Mouse (Mus musculus) cerebellum, adult 9-11 months (tissue): ENCODE data around the gene Batf3.

Source experiments
- DNase-seq: peaks from one replicate; pipeline ENCODE4 v3.0.0; 2022

The Batf3 gene

DNA sequence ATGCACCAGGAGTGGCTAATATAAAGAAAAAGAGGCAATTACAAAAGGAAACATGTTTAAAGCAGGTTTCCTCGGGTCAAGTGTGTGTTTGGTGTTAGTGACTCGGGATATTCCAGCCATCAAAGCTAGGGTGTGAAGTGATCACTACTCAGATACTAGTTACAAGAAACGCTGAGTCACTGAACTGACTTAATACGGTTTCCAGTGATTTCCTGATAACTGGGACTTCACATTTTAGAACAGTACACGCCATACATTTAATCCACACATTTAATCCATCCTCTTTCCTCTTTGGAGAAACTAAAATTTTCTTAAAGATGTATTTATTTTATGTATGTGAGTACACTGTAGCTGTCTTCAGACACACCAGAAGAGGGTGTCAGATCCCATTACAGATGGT is 9.7 kb upstream of the Batf3 start:
- no peak for DNase-seq

DNA sequence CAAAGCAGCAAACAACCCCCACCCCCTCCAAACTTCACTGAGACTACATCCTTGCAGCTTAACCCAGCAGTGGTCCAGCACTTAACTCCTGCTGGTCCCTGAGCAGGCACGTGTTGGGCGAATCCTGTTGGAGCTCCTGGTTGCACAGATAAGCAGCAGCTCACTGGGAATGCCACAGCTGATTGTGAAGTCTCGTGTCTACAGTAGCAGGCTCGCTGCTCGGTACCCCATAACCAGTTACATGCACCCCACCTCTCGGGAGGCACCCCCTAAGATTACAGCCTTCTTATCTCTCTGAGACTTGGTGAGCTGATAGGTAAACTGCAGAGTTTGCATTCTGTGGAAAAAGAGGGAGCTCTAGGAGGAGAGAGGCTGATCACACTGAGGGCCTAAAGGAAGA is 8.3 kb upstream of the Batf3 start:
- no peak for DNase-seq

GRCm38 (mm10) chr1:191092050-191092449 is 5.6 kb upstream of the Batf3 start:
- DNase-seq: no peak

GRCm38 (mm10) chr1:191093578-191093977 is 4.1 kb upstream of the Batf3 start:
- no peak for DNase-seq

DNA sequence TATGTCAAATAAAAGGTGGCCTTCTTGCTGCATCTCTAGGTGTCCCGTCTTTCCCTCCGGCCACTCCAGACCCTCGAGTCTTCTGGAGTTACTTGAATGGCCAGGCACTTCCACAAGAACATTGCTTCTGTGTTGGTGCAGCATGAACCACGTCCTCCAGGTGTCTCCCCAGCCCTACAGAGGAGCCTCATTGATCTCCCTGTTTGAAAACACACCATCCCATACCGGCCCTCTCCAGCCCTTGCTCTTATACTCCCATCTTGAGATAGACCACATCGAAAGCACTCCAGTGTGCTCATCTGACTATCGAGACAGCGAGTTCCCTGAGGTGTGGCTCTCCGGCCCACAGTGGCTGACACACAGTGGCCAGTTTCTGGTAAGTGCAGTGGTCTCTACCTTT is 2.6 kb upstream of the Batf3 start:
- no peak for DNase-seq

GRCm38 (mm10) chr1:191096871-191097681 is 571 bp upstream of the Batf3 start:
- no peak for DNase-seq

- DNase-seq: no peak
Observed at GRCm38 (mm10) chr1:191099114-191099513, 1.5 kb downstream of the Batf3 start.

- no peak for DNase-seq
Observed at GRCm38 (mm10) chr1:191099772-191100291, 2.2 kb downstream of the Batf3 start.

GRCm38 (mm10) chr1:191102730-191103370 is 5.2 kb downstream of the Batf3 start:
- no peak for DNase-seq

DNA sequence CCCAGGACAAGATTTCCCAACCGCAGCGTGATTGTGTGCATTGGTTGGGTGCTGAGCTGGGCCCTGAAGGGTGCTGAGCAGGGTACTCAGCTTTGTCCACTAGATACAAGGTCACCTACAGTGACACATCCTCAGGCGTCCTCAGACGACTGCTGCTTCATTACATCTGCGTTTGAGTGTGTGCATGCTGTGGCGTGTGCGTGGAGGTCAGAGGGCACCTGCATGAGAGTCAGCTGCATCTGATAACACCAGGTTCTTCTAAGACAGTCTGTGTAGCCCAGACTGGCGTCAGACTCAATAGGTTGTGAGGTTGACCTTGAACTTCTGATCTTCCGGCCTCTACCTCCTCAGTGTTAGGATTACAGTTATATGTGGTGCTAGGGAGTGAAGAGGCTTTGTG is 7.6 kb downstream of the Batf3 start:
- no peak for DNase-seq

GRCm38 (mm10) chr1:191107306-191107705 is 9.7 kb downstream of the Batf3 start:
- DNase-seq: no peak

DNA sequence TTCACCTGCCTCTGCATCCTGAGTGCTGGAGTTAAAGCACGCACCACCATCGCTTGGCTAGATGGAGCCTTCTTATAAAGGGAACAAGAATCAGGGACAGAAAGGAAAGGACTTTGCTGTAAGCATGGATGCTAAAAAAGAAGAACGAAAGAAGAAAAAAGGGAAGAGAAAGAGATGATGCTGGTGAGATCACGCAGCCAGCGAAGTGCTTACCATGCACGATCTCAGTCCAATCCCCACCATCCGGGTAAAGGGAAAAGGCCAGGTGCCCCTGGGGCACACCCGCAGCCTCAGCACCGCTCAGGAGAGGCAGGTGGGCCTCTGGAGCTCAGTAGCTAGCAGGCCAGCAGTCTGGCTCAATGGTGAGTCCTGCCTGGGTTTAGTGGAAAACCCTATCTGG is 12.3 kb downstream of the Batf3 start:
- DNase-seq: no peak

DNA sequence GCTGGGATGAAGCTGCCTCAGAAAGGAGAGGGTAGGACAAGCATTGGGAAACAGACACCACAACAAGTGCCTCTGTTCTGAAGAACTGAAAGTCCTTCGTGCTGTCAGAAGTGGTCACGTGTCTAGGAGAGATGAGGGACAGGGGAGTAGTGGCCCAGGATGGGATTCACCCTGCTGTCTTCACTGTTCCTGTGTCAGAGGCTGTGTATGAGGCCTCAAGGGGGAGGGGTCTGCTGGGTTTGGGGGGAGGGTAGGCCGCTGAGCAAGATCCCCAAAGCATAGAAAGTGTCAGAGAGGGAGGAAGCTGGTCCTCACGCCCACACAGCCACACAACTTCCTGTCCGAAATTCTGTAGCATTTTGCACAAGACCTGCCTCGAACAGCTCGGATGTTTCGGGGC is 13.5 kb downstream of the Batf3 start:
- DNase-seq: no peak

DNA sequence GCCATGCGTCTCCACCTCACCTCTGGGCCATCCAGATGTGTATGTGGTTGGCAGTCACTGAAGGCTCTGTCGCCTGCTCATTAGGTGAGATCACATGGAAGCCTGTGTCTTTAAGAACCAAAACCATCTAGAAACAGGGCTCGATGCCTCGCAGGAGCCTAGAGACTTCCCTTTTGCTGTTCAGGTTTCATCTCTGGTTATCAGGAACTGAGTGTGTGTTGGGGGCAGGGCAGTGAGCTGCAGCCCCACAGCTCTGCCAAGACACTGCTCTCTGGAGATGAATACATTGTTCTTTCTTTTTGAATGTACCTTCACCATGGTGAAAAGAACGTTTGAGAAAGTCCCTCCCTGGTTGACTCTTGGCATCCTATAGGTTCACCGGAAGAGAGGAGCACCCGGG is 17.2 kb downstream of the Batf3 start:
- DNase-seq: no peak

DNA sequence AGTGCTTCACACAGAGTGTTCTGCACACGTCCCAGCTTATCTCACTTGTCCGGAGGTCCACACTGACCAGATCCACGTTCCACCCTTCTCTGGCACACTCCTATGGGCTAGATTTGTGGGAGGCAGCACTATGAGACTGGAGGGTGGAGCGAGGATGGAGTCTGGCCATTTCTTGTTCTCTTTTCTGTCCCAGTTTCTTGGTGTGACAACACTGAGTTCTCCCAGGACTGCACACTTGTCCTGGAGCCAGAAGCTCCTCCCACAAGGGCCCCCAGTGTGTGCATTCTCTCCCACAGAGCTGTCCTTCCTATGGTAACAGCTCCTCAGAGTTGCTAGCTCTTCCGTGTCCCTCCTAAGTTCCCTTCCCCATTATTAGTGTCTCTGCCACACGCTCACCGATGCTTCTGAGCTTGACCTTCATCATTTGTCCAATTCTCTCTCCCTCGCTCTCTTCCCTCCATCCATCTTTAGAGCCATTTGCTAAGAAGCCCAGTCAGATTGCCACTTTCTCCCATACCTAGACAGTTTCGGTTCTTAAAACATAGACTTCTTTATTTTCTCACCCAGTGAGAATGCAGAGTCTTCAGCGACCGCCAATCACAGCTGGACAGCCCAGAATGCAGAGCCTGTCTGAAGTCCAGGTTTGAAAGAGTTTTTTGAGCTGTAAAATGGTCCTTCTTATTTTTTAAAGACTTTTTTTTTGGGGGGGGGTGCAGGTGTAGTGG is 18.0 kb downstream of the Batf3 start:
- DNase-seq: no peak

DNA sequence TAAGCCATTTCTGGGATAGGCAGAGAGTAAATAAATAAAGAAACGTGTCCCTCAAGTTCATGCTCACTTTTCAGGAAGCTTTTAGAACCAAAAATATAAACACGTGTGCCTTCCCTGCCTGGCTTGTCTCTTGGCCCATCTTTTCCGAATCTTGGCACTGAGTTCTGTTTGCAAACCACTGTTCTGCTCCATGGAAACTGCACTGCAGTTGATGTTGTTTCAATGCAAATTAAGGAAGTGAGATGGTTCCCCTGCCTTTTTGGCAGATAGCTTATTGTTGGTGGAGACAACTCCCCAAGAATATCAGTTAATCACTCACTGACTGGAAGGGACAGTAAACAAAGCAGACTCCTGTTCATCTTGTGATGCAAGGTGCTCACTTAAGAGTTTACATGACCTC is 25.1 kb downstream of the Batf3 start:
- no peak for DNase-seq

DNA sequence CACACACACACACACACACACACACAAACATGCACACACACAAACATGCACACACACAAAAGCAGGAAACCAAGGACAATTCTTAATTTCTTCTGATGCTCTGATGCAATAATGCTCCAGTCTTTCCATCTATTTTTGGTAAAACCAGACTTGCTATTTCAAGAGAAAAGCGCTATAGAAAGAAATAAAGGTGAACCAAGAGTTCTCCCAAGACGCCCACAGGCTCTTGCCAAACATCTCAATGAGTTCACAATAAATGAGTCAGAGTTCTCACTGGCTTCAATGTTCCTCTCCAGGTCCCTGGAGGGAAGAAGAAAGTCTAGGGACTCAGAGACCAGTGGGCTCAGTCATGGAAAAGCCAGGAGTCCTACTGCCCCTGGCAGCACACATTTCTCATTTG is 26.0 kb downstream of the Batf3 start:
- DNase-seq: no peak

GRCm38 (mm10) chr1:191124288-191124687 is 26.6 kb downstream of the Batf3 start:
- DNase-seq: no peak

- no peak for DNase-seq
Observed at GRCm38 (mm10) chr1:191125811-191126638, 28.4 kb downstream of the Batf3 start.

DNA sequence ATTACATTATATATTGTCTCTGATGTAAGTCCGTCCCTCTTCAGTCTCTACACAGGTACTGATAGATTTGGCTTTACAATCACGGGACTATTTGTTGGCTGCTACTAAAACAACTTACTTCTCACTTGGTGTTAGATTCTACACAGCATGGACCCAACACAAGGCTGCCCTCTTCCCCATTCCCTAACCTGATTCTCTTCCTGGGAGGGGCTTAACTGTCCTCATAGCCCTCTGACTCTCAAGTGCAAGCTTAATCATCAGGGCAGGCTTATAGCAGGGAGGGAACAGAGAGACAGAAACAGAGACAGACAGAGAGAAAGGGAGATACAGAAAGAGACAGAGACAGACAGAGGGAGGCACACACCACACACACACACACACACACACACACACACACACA is 34.0 kb downstream of the Batf3 start:
- no peak for DNase-seq

- DNase-seq: no peak
Observed at GRCm38 (mm10) chr1:191132240-191132639, 34.6 kb downstream of the Batf3 start.

DNA sequence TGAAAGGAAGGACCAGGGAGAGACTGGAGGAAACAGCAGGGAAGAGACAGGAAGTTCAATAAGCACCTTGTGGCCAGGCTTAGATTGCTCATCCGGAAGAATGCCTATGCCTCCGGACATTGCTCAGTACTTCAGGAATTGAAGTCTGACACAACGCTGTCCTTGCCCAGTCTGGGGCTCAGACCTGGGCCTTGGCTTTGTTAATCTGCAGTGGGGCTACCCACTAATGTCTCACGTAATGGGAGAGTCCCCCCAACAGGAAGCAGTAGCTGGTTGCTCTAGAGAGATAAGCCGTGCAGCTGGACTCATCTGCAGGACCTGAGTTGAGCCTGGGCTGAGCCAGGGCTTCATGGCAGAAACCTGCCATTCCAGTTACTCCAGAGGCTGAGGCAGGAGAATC is 35.3 kb downstream of the Batf3 start:
- DNase-seq: no peak

DNA sequence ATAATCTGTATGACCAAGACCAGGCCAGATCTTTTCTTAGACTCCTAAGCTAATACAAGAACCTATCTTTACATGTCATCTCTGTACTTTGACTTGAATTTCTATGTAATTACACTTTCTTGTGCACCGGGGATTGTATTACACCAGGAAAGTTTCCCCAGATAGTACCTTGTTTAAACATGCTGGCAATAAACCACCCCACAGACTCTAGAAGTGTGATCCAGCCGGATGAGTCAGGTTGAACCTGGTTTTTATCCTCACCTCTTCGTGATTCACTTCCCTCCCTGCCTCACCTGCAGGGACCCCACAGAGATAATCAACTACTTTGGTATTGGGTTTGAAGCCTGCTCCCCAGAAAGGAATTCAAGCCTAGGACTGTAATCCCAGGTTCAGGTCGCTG is 37.8 kb downstream of the Batf3 start:
- no peak for DNase-seq
